Mouse (Mus musculus) fibroblast of lung, adult 2 months (primary cell): ENCODE results near the gene Sfxn4.
A peak's percentile ranks its signal among the peaks of the same experiment; 100 is the strongest.

ENCODE experiments used
- DNase-seq: peaks from one replicate; pipeline ENCODE4 v3.0.0-alpha.2; 2011; ENCODE audit warnings: low read depth

Gene Sfxn4

DNA sequence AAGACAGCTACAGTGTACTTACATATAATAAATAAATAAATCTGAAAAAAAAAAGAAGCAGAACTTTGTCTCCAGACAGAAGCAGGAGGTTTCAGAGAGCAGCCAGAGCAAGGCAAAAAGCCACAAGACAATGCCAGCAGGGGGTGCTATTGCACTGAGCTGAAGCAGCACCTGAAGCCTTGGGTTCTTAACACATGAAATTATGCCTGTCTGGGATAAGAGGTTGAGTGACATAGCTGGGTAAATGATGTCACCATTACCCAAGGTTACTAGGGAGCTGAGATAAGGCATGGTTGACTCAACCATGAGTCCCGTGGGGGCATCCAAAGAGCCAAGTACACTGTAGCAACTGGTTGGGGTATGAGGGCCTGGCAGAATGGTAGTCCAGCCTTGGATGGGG, 23.5 kb downstream of the Sfxn4 start:
- peak; percentile 16 for DNase-seq

- no peak for DNase-seq
Measured at GRCm38 (mm10) chr19:60818677-60819076, 42.6 kb downstream of the Sfxn4 start.

- no peak for DNase-seq
Measured at GRCm38 (mm10) chr19:60813133-60813532, 48.1 kb downstream of the Sfxn4 start.

DNA sequence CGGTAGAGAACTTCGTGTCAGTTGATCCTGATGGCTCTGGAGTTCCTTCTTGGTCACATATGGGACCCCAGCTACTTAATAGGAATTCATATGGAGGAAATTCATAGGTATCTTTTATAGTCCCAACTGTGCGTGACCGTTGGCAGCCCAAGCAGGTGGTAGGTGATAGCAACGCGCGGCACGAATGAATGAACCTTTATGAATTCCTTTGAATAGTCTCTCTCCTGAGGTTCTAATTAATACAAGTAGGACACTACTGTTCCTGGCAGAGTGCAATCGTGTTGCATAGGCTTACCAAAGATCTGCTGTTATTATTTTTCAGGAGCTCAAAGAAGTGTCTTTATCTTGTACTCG, 49.3 kb downstream of the Sfxn4 start:
- DNase-seq, result no peak

- peak; percentile 82 for DNase-seq
Measured at GRCm38 (mm10) chr19:60811098-60812035, 49.9 kb downstream of the Sfxn4 start, which contains the start of gene Fam45a. TSS of gene Fam45a (plus strand) at chr19:60811585.

- DNase-seq, result no peak
Measured at GRCm38 (mm10) chr19:60809927-60810326, 51.4 kb downstream of the Sfxn4 start.

DNA sequence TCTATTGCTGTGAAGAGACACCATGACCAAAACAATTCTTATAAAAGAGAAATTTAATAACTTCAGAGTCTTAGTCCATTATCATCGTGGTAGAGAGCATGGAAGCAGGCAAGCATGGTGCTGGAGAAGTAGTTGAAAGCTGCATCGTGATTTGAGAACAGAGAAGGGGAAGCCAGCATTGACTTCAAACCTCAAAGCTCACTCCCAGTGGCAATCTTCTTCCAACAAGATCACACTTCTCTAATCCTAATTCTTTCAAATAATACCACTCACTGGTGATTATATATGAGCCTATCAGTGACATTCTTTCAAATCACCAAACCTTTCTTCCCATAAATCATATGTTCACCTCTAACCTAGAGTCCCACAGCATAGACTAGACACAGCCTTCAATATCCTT, 56.4 kb downstream of the Sfxn4 start:
- no peak for DNase-seq

DNA sequence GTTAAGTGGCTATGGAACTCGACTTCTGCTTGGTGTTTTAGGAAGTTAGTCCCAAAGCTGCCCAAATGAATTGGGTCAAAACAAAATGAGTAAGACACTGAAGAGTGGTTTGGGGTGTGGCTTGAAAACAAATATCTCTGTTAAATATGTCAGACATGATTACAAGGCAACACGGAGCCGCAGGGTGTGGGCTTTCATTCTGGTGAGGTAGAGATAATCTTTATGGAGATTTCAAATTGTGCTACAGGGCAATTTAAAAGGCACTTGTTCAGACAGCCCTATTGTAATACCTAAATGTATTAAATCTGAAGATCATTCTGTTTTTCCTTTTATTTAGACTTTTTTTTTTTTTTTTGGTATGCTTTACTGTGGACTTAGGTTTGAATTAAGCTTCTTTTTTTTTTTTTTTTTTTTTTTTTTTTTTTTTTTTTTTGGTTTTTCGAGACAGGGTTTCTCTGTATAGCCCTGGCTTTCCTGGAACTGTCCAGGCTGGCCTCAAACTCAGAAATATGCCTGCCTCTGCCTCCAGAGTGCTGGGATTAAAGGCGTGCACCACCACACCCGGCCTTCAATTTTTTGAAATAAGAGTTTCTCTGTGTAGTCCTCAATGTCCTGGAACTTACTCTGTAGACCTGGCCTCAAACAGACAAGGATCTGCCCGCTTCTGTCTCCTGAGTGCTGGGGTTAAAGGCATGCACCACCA, 61.3 kb downstream of the Sfxn4 start:
- DNase-seq, result no peak

DNA sequence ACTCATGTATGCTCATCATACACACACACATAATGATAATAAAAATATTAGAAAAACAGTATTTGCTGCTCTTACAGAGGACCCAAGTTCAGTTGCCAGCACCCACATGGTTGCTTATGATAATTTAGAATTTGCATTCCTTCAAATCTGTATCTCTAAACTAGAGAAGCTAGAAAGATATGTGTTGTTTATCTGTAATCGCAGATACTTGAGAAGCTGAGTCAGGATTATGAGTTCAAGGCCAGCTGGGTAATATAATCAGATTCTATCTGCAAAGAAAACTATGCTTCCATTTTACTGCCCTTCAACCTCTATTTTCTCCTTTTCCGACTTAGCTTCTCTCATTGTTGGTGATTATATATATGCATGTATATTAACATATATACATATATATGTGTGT, 63.9 kb downstream of the Sfxn4 start:
- no peak for DNase-seq

GRCm38 (mm10) chr19:60795244-60795643, 66.0 kb downstream of the Sfxn4 start:
- DNase-seq, result peak; percentile 60

DNA sequence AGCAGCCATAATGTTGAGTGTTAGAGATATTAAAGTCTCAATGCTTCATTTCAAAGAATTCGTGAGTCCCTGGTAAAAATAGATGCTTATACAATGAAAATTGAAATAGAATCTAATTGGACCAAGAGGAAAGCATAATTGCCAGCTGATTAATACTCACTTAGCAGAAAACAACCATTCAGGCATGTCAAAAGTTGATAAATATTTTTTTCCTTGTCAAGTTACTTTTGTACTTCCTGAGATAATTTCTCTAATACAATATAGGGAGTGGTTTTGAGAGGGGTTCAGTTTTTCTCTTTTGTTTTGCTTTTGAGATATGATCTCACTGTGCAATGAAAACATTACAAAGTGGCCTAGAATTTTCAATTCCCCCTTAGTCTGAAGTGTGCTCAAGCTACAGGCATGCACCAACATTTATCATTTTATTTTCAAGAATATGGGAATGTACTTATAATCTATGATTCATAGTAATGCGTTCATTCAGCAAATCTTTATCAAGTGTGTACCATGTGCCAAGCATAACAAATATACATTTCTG, 68.0 kb downstream of the Sfxn4 start:
- no peak for DNase-seq

DNA sequence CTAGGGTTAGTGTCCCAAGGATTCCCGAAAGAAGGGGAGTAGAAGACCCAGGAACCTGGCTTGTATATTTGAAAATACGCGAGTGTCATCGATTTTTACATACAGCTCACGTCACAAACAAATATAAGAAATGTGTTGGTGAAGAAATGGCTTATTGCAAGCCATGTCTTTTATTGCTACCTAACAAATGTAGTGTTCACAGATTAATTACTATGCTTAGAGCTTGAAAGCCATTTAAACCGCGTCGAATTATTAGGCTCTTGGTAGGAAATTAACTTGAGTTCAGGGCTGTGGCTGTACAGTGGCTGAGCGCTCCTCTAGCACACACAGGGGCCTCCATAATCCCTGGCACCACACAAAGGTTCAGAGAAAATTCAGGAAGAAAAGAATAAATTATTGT, 70.1 kb downstream of the Sfxn4 start:
- no peak for DNase-seq

DNA sequence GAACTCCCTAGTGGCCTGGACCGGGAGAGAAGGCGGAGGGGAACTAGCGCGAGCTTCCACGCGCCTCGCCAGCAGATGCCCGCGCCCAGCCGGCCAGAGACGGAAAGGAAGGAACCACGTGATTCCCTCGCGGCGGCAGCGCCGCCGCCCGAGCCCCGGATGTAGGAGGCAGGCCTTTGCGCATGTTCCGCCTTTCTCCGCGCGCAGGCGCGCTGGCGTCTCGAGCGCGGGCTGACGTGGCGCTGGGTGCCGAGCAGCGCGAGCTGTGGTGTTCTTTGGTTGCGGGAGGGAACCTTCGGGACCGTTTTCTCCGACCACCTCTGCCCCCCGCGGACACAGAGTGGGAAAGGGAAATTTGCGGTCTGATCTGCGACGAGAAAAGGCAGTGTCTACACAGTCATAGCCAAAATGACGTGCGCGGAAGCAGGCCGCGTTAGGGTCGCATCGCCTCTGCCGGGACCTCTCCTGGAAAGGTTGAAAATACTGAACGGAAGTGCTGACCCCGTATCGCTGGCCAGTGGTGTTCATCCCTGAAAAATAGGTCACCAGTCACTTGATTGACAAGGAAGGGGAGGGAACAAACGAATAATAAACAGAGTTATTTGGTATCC, 70.6 kb downstream of the Sfxn4 start, which contains the start of gene Eif3a:
TSS of gene Eif3a (minus strand) at position 108 of the 611 bp plus-strand sequence.
- DNase-seq, result peak; percentile 71

GRCm38 (mm10) chr19:60789919-60790506, 71.3 kb downstream of the Sfxn4 start:
- DNase-seq, result peak; percentile 20

GRCm38 (mm10) chr19:60789452-60789851, 71.8 kb downstream of the Sfxn4 start:
- no peak for DNase-seq

- DNase-seq, result no peak
Measured at GRCm38 (mm10) chr19:60788214-60788960, 72.9 kb downstream of the Sfxn4 start.

DNA sequence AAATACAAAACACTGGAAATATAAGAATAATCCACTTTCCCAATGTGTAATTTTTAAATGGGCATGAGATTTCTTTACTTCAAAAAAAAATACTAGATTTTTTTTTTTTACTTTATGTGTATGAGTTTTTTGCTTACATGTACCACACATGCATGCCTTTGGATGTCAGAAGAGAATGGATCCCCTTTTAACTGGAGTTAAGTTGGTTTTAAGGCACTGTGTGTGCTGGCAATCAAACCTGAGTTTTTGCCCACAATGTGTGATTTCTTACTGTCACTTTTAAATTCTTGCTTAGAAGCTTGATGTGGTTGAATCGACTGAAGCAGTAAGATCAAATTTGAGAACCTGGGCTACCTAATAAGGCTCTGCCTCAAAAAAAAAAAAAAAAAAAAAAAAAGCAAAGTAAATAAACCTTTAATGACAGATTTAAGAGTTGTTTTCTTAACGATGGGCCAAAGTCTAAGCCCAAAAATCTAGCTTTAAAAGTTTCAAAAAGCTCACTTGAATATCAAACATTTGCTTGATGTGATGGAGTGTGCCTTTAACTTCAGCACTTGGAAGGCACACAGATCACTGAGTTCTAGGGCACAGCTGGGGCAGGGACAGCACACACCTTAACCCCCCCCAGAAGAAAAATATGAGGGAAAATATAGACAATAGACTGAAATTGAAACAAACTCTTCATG, 73.7 kb downstream of the Sfxn4 start:
- no peak for DNase-seq
